Mouse (Mus musculus) kidney, embryonic 15.5 days (tissue): ENCODE results near the gene Gipc3. TPM values are rescaled to one million over a fixed set of nuclear protein-coding genes. Genes with fewer than 3 reads are reported as not detected.

Experiments used
- ATAC-seq: fragments of 200-750 bp; cut with Nextera tagmentation; replicated peaks from 2 replicates; pipeline ENCODE4 v1.8.0; 2017; ENCODE audit warnings: moderate TSS enrichment; ENCODE audit not compliant: low FRiP score
- H3K27ac ChIP-seq: fragments of 300-500 bp; sonication (generic); 2 replicates; pipeline ENCODE4 v1.5.1; 2015; ENCODE audit warnings: mild to moderate bottlenecking, inconsistent platforms
- H3K27me3 ChIP-seq: fragments of 300-500 bp; sonication (generic); 2 replicates; pipeline ENCODE4 v1.6.1; 2015; ENCODE audit warnings: inconsistent platforms
- H3K36me3 ChIP-seq: fragments of 300-500 bp; sonication (generic); 2 replicates; pipeline ENCODE4 v1.6.1; 2015; ENCODE audit warnings: inconsistent platforms
- H3K4me1 ChIP-seq: fragments of 300-500 bp; sonication (generic); 2 replicates; pipeline ENCODE4 v1.6.1; 2015; ENCODE audit warnings: inconsistent platforms
- H3K4me2 ChIP-seq: fragments of 300-500 bp; sonication (generic); 2 replicates; pipeline ENCODE4 v1.6.1; 2015; ENCODE audit warnings: moderate library complexity, mild to moderate bottlenecking, inconsistent platforms
- H3K4me3 ChIP-seq: fragments of 300-500 bp; sonication (generic); replicated peaks from 2 replicates; pipeline ENCODE4 v1.5.1; 2015; ENCODE audit warnings: mild to moderate bottlenecking, inconsistent platforms
- H3K9ac ChIP-seq: fragments of 300-500 bp; sonication (generic); 2 replicates; pipeline ENCODE4 v1.6.1; 2015; ENCODE audit warnings: mild to moderate bottlenecking, inconsistent platforms
- H3K9me3 ChIP-seq: fragments of 300-500 bp; sonication (generic); replicated peaks from 2 replicates; pipeline ENCODE4 v1.6.1; 2016; ENCODE audit warnings: inconsistent platforms
- WGBS: fragments of 180-500 bp; shearing (Covaris S2); methylation state at CpG from one replicate; pipeline ENCODE4 v1.1.7; 2015; ENCODE audit warnings: mixed read lengths; 5-methylcytosine and 5-hydroxymethylcytosine counted together
- polyA plus RNA-seq: library from polyadenylated mRNA; unstranded; fragments of >200 nt; fragmentation: Nextera tagmentation; extraction: Ambion mirVana; gene quantifications from 2 replicates; pipeline ENCODE4 v1.2.1, GENCODE M21; 2015

Gipc3 gene
- polyA plus RNA-seq, 1 experiment from 2014 or later = not detected

DNA sequence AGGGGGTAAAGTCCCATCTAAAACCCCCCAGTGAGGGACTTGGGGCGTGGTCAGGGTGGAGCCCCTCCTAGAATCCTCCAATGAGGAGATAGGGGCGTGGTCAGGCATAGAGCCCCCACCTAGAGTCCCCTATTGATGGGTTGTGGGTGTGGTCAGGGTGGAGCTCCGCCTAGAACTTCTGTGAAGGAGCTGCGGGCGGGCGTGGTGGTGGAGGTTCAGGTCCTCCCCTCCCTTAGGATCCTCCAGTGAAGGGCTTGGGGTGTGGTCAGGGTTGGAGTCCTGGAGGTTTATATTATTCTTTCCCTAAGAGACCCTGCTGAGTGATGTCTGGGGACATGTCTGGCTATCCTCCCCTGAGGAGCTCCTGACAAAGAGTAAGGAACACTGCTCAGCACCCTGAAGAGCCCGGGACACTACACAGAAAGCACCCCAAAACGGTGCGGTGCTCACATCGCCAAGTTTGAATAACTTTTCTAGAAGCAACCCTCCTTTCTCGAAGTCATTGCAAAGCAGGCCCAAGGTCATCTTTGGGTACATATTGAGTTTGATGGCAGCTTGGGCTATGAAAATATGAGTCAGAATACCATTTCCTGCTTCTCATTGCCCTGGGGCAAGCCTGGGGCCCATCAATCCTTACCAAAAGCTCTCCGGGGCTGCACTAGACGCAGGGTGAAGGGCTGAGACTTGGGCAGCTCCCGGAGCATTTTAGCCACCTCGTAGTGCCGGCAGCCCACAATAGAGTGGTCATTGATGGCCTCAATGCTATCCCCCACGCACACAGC is 2.3 kb downstream of the Gipc3 start:
- H3K9me3 ChIP-seq = no peaks in the 10 kb centered on the region
- no peak overlapping the region for H3K9ac ChIP-seq
- H3K27ac ChIP-seq = no peak overlapping the region
- no peak overlapping the region; the same call in 1 of the 2 replicates for H3K4me2 ChIP-seq
- no peak for ATAC-seq
- H3K4me3 ChIP-seq = no peak overlapping the region
- H3K27me3 ChIP-seq = peaks cover 63% of the 10 kb centered on the region
- 40% methylated on average over 17 of the region's 17 CpGs for WGBS
- 0 out of 2 replicates have a peak, but pooled peaks cover 4% of the 10 kb centered on the region for H3K36me3 ChIP-seq
- peaks cover 37% of the 10 kb centered on the region for H3K4me1 ChIP-seq

GRCm38 (mm10) chr10:81336558-81336957 is 6.5 kb downstream of the Gipc3 start:
- Histone ChIP-seq H3K9ac (no peak overlapping the region), H3K9me3 (no peaks in the 10 kb centered on the region), H3K4me2 (no peak overlapping the region), H3K27me3 (peaks cover 42% of the 10 kb centered on the region), H3K36me3 (no peaks in the 10 kb centered on the region), H3K4me1 (peaks cover 51% of the 10 kb centered on the region), H3K4me3 (no peak overlapping the region), H3K27ac (peak overlapping the region; percentile 84)
- 91% methylated on average over 4 of the region's 4 CpGs for WGBS
- ATAC-seq = no peak

DNA sequence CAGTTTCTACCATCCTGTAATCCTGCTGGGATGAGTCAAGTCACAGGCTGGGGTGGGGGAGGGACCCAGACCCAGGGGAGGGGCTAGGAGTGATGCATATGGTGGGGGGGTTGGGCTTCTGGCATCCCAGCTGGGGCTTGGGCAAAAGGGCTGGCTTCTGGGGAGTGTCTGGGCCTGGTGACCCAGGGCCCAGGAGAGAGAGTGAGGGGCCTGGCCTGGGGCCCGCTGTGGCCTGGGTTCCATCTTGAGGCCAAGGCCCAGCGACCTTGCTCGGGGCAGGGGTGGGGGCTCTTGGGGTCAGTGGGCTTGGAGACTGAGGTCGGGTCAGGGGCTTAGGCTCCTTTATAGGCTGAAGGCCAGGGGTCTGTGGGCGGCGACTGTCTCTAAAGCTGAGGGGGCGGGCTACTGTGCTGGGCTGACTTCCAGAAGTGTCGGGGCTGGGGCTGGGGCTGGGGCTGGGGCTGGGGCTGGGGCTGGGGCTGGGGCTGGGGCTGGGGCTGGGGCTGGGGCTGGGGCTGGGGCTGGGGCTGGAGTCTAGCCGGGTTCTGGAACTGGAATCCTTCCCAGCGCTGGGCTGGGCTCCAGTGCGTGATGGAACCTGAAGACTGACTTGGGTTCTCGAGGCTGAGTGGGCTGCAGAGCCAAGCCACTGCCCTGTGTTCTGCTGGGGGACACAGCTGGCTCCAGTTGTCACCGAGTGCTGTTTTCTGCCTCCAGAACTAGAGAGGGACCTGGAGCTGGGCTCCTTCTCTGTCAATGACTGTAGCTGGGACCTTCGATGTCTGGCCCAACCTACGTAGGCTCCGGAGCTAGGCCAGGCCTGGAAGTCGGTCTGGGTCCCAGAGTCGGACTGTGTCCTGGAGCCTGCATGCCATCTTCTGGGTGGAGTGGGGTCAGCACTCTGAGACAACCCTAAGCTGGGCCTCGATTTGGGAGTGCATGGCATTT is 7.4 kb downstream of the Gipc3 start:
- peak; percentile 63 for ATAC-seq
- no peak overlapping the region for H3K9ac ChIP-seq
- 28% methylated on average over 19 of the region's 19 CpGs for WGBS
- H3K4me3 ChIP-seq = no peak overlapping the region
- no peaks in the 10 kb centered on the region for H3K9me3 ChIP-seq
- no peaks in the 10 kb centered on the region for H3K36me3 ChIP-seq
- peaks cover 45% of the 10 kb centered on the region for H3K4me1 ChIP-seq
- H3K4me2 ChIP-seq = peak overlapping the region; percentile 30; the same call in 1 of the 2 replicates
- H3K27ac ChIP-seq = peak overlapping the region; percentile 84
- H3K27me3 ChIP-seq = peaks cover 33% of the 10 kb centered on the region

GRCm38 (mm10) chr10:81334324-81334723 is 8.7 kb downstream of the Gipc3 start:
- H3K27me3 ChIP-seq = peaks cover 29% of the 10 kb centered on the region
- H3K36me3 ChIP-seq = no peaks in the 10 kb centered on the region
- no peak overlapping the region for H3K9ac ChIP-seq
- 0 out of 2 replicates have a peak overlapping the region, but pooled peaks have one; percentile 30 for H3K4me2 ChIP-seq
- H3K9me3 ChIP-seq = no peaks in the 10 kb centered on the region
- no peak overlapping the region for H3K4me3 ChIP-seq
- ATAC-seq = no peak
- H3K4me1 ChIP-seq = peaks cover 53% of the 10 kb centered on the region
- peak overlapping the region; percentile 83 for H3K27ac ChIP-seq
- WGBS = 50% methylated on average over 11 of the region's 11 CpGs

- Histone ChIP-seq H3K4me2 (peak overlapping the region; percentile 50), H3K9ac (peak overlapping the region; percentile 21; the same call in 1 of the 2 replicates), H3K27me3 (peaks cover 16% of the 10 kb centered on the region; the same call in 1 of the 2 replicates), H3K36me3 (peaks cover under 1% of the 10 kb centered on the region), H3K9me3 (no peaks in the 10 kb centered on the region), H3K4me3 (peak overlapping the region; percentile 27), H3K27ac (no peak overlapping the region), H3K4me1 (peaks cover 66% of the 10 kb centered on the region)
- WGBS = 24% methylated on average over 29 of the region's 29 CpGs
- ATAC-seq = no peak
Measured at GRCm38 (mm10) chr10:81332277-81332676, 10.8 kb downstream of the Gipc3 start.

GRCm38 (mm10) chr10:81330007-81330406 is 13.1 kb downstream of the Gipc3 start:
- 64% methylated on average over 4 of the region's 4 CpGs for WGBS
- peaks cover 24% of the 10 kb centered on the region for H3K36me3 ChIP-seq
- ATAC-seq = no peak
- peaks cover 54% of the 10 kb centered on the region for H3K4me1 ChIP-seq
- H3K4me3 ChIP-seq = peak overlapping the region; percentile 25
- peak overlapping the region; percentile 49 for H3K4me2 ChIP-seq
- H3K9me3 ChIP-seq = no peaks in the 10 kb centered on the region
- H3K9ac ChIP-seq = peak overlapping the region; percentile 11; the same call in 1 of the 2 replicates
- peak overlapping the region; percentile 87 for H3K27ac ChIP-seq
- H3K27me3 ChIP-seq = peaks cover 15% of the 10 kb centered on the region; the same call in 1 of the 2 replicates

DNA sequence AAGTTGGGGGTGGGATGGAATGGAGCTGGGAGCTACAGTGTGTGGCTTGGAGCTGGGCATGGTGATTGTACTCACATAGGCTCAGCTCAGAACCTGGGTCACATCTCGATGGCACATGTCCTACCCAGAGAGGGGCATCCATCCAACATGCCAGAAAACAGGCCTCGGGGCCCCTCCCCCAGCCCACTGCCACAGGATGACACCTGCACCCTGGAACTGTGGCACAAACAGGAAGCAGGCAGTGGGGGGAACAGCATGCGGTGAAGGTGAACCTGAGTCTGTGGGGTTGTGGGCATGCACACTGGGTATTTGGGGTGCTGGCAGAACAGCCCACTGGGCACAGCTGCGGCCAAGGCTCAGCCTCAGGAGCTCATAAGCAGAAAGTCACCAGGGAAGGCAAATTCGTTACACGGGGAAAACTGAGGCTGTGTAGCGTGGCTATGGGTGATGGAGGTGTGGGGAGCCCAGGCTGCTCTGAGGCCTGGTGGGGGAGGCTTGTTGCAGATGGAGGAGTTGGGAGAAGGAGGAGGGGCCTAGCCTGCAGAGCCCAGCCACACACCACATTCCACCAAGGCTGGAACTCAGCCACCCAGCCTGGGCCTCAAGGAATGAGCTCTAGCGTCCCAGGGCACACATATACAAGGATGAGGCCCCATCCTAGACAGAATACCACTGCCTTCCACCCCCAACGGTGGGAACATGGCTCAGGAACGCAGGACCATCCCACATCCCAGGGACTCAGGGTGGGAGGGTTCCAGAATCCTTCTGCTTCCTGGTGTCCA is 13.7 kb downstream of the Gipc3 start:
- peak; percentile 61 for ATAC-seq
- H3K4me3 ChIP-seq = peak overlapping the region; percentile 25
- peaks cover 47% of the 10 kb centered on the region for H3K4me1 ChIP-seq
- 48% methylated on average over 10 of the region's 10 CpGs for WGBS
- peaks cover 15% of the 10 kb centered on the region; the same call in 1 of the 2 replicates for H3K27me3 ChIP-seq
- H3K36me3 ChIP-seq = peaks cover 30% of the 10 kb centered on the region
- no peaks in the 10 kb centered on the region for H3K9me3 ChIP-seq
- peak overlapping the region; percentile 49 for H3K4me2 ChIP-seq
- peak overlapping the region; percentile 11 for H3K9ac ChIP-seq
- peak overlapping the region; percentile 87 for H3K27ac ChIP-seq

DNA sequence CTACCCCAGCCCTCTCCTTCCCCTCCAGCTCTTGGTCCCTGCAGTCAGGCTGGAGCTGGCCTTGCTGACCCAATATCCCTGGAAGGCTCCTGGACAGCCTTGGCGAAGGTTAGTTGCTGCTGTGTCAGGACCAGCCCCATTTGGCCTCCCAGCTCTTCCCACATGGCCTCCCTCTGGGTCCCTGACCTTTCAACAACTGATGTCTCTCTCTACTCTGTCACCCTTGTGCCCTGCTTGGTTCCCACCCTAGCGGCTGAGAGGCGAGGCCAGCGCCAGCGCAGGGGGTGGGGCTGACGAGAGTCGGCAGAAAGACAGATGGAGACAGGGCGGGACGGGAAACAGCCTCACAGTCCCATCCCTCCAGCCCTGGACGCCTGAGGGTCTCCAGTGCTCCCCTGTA is 14.7 kb downstream of the Gipc3 start, which contains the start of gene Tbxa2r:
Gene Tbxa2r (plus strand): TSS at position 346 of the 400 bp plus-strand sequence.
- peak within 1 kb of the TSS; percentile 14 for H3K9ac ChIP-seq
- H3K4me3 ChIP-seq = peak within 1 kb of the TSS; percentile 25
- H3K4me2 ChIP-seq = peak within 1 kb of the TSS; percentile 49
- peak within 1 kb of the TSS; percentile 87 for H3K27ac ChIP-seq
- peaks cover 40% of the 10 kb centered on the region for H3K36me3 ChIP-seq
- peaks cover 13% of the 10 kb centered on the region; the same call in 1 of the 2 replicates for H3K27me3 ChIP-seq
- WGBS = 9% methylated on average over 10 of the region's 10 CpGs
- peak; percentile 31; the same call in 1 of the 2 replicates for ATAC-seq
- peaks cover 49% of the 10 kb centered on the region for H3K4me1 ChIP-seq
- H3K9me3 ChIP-seq = no peaks in the 10 kb centered on the region

DNA sequence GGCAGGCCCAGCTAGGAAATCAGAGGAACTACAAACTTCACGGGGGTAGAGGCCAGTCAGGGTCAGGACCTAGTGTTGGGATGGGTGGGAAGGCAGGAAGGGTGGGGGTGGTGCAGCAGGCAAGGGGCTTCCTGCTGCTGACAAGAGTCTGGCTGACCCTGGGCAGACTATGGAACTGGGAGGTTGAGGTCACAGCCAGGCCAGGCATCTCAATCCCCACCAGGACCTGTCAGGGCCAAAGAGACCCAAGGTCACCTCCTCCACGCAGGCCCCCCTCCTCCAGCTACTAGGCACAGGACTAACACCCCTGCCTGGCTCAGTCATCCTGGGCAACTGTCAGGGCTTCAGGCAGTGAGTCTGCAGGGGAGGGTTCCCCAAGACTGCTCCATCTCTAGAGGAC is 15.1 kb downstream of the Gipc3 start:
- Histone ChIP-seq H3K4me2 (peak overlapping the region; percentile 49), H3K36me3 (peaks cover 44% of the 10 kb centered on the region), H3K27ac (peak overlapping the region; percentile 87), H3K9me3 (no peaks in the 10 kb centered on the region), H3K27me3 (peaks cover 9% of the 10 kb centered on the region; the same call in 1 of the 2 replicates), H3K4me1 (peaks cover 50% of the 10 kb centered on the region), H3K9ac (0 out of 2 replicates have a peak overlapping the region, but pooled peaks have one; percentile 14), H3K4me3 (0 out of 2 replicates have a peak overlapping the region, but pooled peaks have one; percentile 25)
- ATAC-seq = no peak
- WGBS = 21% methylated on average over 2 of the region's 2 CpGs

GRCm38 (mm10) chr10:81326858-81327257 is 16.2 kb downstream of the Gipc3 start:
- 77% methylated on average over 6 of the region's 6 CpGs for WGBS
- Histone ChIP-seq H3K9ac (no peak overlapping the region), H3K27ac (peak overlapping the region; percentile 87), H3K27me3 (no peaks in the 10 kb centered on the region), H3K9me3 (no peaks in the 10 kb centered on the region), H3K4me2 (no peak overlapping the region), H3K36me3 (peaks cover 54% of the 10 kb centered on the region), H3K4me3 (no peak overlapping the region), H3K4me1 (peaks cover 53% of the 10 kb centered on the region)
- ATAC-seq = no peak

DNA sequence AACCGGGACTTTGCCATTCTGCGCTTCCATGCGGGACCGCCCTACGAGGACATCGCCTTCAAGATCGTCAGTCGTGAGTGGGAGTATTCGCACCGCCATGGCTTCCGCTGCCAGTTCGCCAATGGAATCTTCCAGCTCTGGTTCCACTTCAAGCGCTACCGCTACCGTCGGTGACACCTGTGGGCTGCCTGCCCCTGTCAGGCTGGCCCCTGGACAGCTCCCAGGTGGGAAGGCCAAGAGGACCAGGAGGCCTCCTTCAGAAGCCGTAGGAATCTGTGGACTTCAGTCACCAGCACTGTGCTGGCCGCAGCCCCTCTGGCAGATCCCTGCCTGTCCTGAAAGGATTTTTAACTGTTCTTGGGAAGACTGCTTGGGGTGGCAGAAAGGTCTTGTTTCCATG is 17.3 kb downstream of the Gipc3 start:
- H3K27me3 ChIP-seq = no peaks in the 10 kb centered on the region
- H3K4me3 ChIP-seq = no peak overlapping the region
- peak overlapping the region; percentile 28 for H3K27ac ChIP-seq
- no peak overlapping the region for H3K4me2 ChIP-seq
- no peaks in the 10 kb centered on the region for H3K9me3 ChIP-seq
- H3K9ac ChIP-seq = no peak overlapping the region
- peaks cover 54% of the 10 kb centered on the region for H3K36me3 ChIP-seq
- H3K4me1 ChIP-seq = peaks cover 52% of the 10 kb centered on the region
- WGBS = 91% methylated on average over 18 of the region's 18 CpGs
- ATAC-seq = no peak
